Mouse (Mus musculus): ENCODE data around the gene Msn.
"Not testable (repeated sequence)": the region's sequence is repeated elsewhere in the genome, so short reads cannot be mapped to it uniquely, and the experiment has no call there.

Msn gene

GRCm38 (mm10) chrX:96148217-96148616, 52.4 kb downstream of the Msn start:
- no peak for DNase-seq

GRCm38 (mm10) chrX:96153362-96153761, 57.5 kb downstream of the Msn start:
- DNase-seq: no peak

- no peak for DNase-seq
These were observed 62.1 kb downstream of the Msn start for GRCm38 (mm10) chrX:96157936-96158335.

GRCm38 (mm10) chrX:96162571-96162970, 66.7 kb downstream of the Msn start:
- DNase-seq: peak; percentile 21

- DNase-seq: no peak
These were observed 76.0 kb downstream of the Msn start for GRCm38 (mm10) chrX:96171645-96172388.

GRCm38 (mm10) chrX:96178437-96178836, 82.6 kb downstream of the Msn start:
- DNase-seq: peak; percentile 57

GRCm38 (mm10) chrX:96184100-96184732, 88.4 kb downstream of the Msn start:
- DNase-seq: no peak

GRCm38 (mm10) chrX:96205143-96205542, 109.3 kb downstream of the Msn start:
- DNase-seq: not testable (repeated sequence)

GRCm38 (mm10) chrX:96206872-96207271, 111.0 kb downstream of the Msn start:
- DNase-seq: no peak

- no peak for DNase-seq
These were observed 122.2 kb downstream of the Msn start for GRCm38 (mm10) chrX:96218088-96218487.
